Mouse (Mus musculus) heart, adult 2 months (tissue): Measurements from ENCODE around the gene Pdcd6ip. TPM values are rescaled to one million over a fixed set of nuclear protein-coding genes. Genes with fewer than 3 reads are reported as not detected.

Experiments
- DNase-seq, 2 experiments: peaks; one replicate each; pipeline ENCODE4 v3.0.0; 2021
- H3K27ac ChIP-seq: fragments of 200-600 bp; 2 replicates; pipeline ENCODE4 v1.8.1; 2022
- H3K27me3 ChIP-seq: fragments of 200-500 bp; 2 replicates; pipeline ENCODE4 v1.6.1; 2012; ENCODE audit warnings: mild to moderate bottlenecking, low read length, inconsistent platforms, mixed read lengths; ENCODE audit not compliant: control insufficient read depth, insufficient read depth
- H3K36me3 ChIP-seq: fragments of 200-500 bp; 2 replicates; pipeline ENCODE4 v1.6.1; 2012; ENCODE audit warnings: low read length, inconsistent platforms; ENCODE audit not compliant: control insufficient read depth, insufficient read depth
- H3K4me1 ChIP-seq: fragments of 200-500 bp; 2 replicates; pipeline ENCODE4 v1.6.1; 2011; ENCODE audit warnings: low read length; ENCODE audit not compliant: control insufficient read depth, insufficient read depth
- H3K4me3 ChIP-seq: fragments of 200-600 bp; 2 replicates; pipeline ENCODE4 v1.8.1; 2022
- H3K79me2 ChIP-seq: fragments of 200-500 bp; replicated peaks from 2 replicates; pipeline ENCODE4 v1.6.1; 2012; ENCODE audit warnings: mild to moderate bottlenecking, inconsistent platforms, low read length, moderate library complexity, mixed read lengths; ENCODE audit not compliant: control insufficient read depth, insufficient read depth
- H3K9ac ChIP-seq: fragments of 200-500 bp; 2 replicates; pipeline ENCODE4 v1.6.1; 2012; ENCODE audit warnings: low read depth, mild to moderate bottlenecking, control low read depth, inconsistent platforms, low read length, mixed read lengths
- CTCF ChIP-seq: fragments of 200-600 bp; IDR thresholded peaks from 2 replicates; pipeline ENCODE4 v1.8.1; 2022; ENCODE audit warnings: antibody characterized with exemption, mild to moderate bottlenecking, moderate library complexity
- EP300 ChIP-seq: fragments of 200-500 bp; IDR thresholded peaks from 2 replicates; pipeline ENCODE4 v1.6.1; 2011; ENCODE audit warnings: low read depth, low read length, control low read depth; ENCODE audit not compliant: insufficient read depth
- POLR2A ChIP-seq: fragments of 200-500 bp; IDR thresholded peaks from 2 replicates; pipeline ENCODE4 v1.6.1; 2011; ENCODE audit warnings: mild to moderate bottlenecking, low read depth, low read length, control low read depth; ENCODE audit not compliant: insufficient read depth
- WGBS: fragments of 180-500 bp; shearing (Covaris S2); methylation state at CpG from one replicate; pipeline ENCODE4 v1.1.7; 2018; 5-methylcytosine and 5-hydroxymethylcytosine counted together
- intact Hi-C: fragments of 180-260 bp; cut with DNase I; formaldehyde crosslinking; loops from one replicate; pipeline ENCODE4 v1.15.1; 2025
- long read RNA-seq: library from polyadenylated mRNA; stranded (forward); transcript quantifications from one replicate; pipeline ENCODE4 v2.0.0, GENCODE M21; 2021
- polyA plus RNA-seq: library from polyadenylated mRNA; depleted of rRNA; stranded (reverse); fragments of >200 nt; gene quantifications from 2 replicates; pipeline ENCODE4 v1.2.3, GENCODE M21; 2012; rRNA removed
- total RNA-seq, 2 experiments: library from RNA; stranded (reverse); gene quantifications; 2 replicates each; pipeline ENCODE4 v1.2.3; 2021

The Pdcd6ip gene
- total RNA-seq (10 to 100 TPM; 56.0 to 63.3 TPM), polyA plus RNA-seq (35.7 and 44.6 TPM in 2 replicates)
- long read RNA-seq, full-length matches to known transcripts = 48 of 62 reads
- long read RNA-seq, partial matches to known transcripts = 4 of 62 reads
- long read RNA-seq, other reads (novel, unspliced or antisense) = 10 of 62 reads

DNA sequence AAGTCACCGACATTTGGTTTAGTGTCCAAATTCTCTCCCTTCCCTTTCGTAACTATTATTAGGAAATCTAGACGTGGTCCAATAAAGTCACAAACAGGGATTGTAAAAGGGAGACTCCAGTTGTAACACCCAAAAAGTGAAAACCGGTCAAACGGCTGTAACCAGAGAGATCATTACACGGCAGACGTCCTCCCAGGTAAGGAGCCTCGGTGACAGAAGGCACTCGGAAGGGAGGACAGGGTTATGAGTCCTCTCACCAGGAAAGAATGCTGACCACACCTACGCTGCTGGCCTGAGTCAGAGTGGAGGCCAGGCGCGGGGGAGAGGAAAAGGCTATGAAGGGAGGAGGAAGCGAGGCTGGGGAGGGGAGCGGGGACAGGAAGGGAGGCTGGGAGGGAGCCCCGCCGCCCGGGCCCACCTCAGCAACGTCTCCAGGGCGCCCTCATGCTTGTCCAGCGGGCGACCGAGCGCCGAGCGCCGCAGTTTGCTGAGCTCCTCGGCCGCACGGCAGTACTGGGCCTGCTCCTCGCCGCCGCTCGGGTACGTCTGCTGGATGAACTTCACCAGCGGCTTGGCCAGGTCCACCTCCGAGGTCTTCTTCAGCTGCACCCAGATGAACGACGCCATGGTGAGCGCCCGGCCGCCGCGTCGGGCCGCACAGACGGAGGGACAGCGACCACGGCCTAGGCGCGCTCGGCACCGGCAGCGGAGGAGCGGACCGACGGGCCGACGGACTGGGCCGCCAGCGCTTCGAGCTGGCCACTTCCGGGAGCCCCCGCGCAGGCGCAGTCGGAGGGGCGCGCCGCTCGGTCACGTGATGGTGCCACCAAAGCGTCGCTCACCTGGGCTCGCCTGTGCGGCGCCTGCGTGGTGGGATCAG is at the start of gene Pdcd6ip:
Gene Pdcd6ip, minus strand, starts transcription at position 779 of the 880 bp plus-strand sequence.
- peak within 1 kb of the TSS; percentile 96 for H3K27ac ChIP-seq
- intact Hi-C loops = loop anchor here (2.0 kb wide), 1 partner anchor 33 kb away; the partner anchor contains the start of gene Clasp2

GRCm38 (mm10) chr9:113755888-113756719 is 48.0 kb upstream of the Pdcd6ip start:
- H3K27ac ChIP-seq = no peak overlapping the region
- no peaks in the 10 kb centered on the region; the same call in 1 of the 2 replicates for H3K4me1 ChIP-seq
- peaks cover 5% of the 10 kb centered on the region for H3K79me2 ChIP-seq
- intact Hi-C loops = no loop called here
- no peak overlapping the region for H3K9ac ChIP-seq
- H3K36me3 ChIP-seq = no peaks in the 10 kb centered on the region
- DNase-seq = no peak
- WGBS = 86% methylated on average over 15 of the region's 15 CpGs
- no peak overlapping the region for H3K4me3 ChIP-seq
- TF ChIP-seq POLR2A (no peak), CTCF (no peak), EP300 (no peak)
- H3K27me3 ChIP-seq = no peaks in the 10 kb centered on the region

More for the DNA sequence above, at the start of gene Pdcd6ip:
- peaks cover 15% of the 10 kb centered on the region for H3K4me1 ChIP-seq
- no peaks in the 10 kb centered on the region for H3K27me3 ChIP-seq
- H3K79me2 ChIP-seq = peaks cover 9% of the 10 kb centered on the region
- WGBS = under 1% methylated on average over 76 of the region's 77 CpGs
- H3K4me3 ChIP-seq = peak within 1 kb of the TSS; percentile 99
- H3K9ac ChIP-seq = peak within 1 kb of the TSS; percentile 99
- TF ChIP-seq CTCF = no peak
- TF ChIP-seq EP300 = 0 out of 2 replicates have a peak, but pooled peaks have one; percentile 45
- peak; percentile 78 for TF ChIP-seq POLR2A
- peaks cover 7% of the 10 kb centered on the region for H3K36me3 ChIP-seq
- DNase-seq = peak; percentile 95

DNA sequence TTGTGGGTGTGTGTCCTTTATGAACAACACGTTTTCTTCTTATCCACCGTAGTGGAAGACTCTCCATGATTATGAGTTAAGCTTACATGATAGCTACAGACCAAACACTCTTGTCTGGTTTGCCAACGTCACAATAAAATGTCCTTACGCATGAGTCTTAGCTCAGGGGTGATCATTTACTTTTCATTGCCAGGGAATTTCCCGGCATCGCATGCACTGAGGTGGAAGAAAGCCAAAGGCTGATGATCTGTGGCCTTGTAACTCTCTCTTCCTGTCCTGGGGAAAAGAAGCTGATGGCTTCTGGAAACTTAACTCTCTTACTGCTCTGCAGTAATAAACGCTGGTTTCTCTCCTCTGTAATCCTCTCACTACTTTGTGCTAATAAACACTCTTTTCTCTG is 41.3 kb upstream of the Pdcd6ip start:
- Histone ChIP-seq H3K4me1 (peaks cover 2% of the 10 kb centered on the region; the same call in 1 of the 2 replicates), H3K27me3 (no peaks in the 10 kb centered on the region), H3K36me3 (peaks cover 6% of the 10 kb centered on the region), H3K27ac (peak overlapping the region; percentile 18; the same call in 1 of the 2 replicates), H3K4me3 (no peak overlapping the region), H3K79me2 (peaks cover 6% of the 10 kb centered on the region), H3K9ac (no peak overlapping the region)
- peak in 1 of 2 experiments; percentile 38 for DNase-seq
- WGBS = 17% methylated on average over 7 of the region's 7 CpGs
- TF ChIP-seq EP300 (no peak), CTCF (no peak), POLR2A (no peak)
- intact Hi-C loops = no loop called here

- no peak overlapping the region for H3K4me3 ChIP-seq
- DNase-seq = no peak
- H3K9ac ChIP-seq = no peak overlapping the region
Measured at GRCm38 (mm10) chr9:113743291-113743690, 35.2 kb upstream of the Pdcd6ip start.

DNA sequence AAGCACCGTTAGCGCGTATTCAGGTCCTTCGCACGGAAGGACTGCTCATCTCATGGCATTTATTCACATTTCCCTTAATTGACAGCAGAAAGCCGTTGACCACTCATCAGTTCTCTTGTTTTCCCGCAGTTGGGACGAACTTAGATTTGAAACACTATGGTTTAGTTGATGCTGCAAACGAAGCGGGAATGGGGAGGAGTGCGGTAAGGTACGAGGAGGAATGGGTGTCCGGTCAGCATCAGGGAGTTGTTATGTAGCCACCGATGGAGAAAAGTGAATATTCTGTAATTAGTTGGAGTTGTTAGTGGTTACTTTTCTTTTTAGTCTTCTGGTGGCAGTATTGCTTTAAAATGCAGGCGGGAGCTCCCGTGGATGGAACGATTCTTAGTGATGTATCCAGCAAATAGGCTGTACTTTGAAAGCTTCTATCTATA is 34.3 kb upstream of the Pdcd6ip start:
- peak; percentile 33 to 41 for DNase-seq
- Histone ChIP-seq H3K79me2 (no peaks in the 10 kb centered on the region), H3K4me3 (peak overlapping the region; percentile 80), H3K9ac (peak overlapping the region; percentile 92), H3K36me3 (no peaks in the 10 kb centered on the region), H3K4me1 (peaks cover 7% of the 10 kb centered on the region), H3K27me3 (no peaks in the 10 kb centered on the region), H3K27ac (peak overlapping the region; percentile 97)
- WGBS = 1% methylated on average over 17 of the region's 17 CpGs
- intact Hi-C loops = loop anchor here (2.0 to 5.0 kb wide), 4 partner anchors 48 to 375 kb away; no protein-coding TSS in a partner anchor
- peak; percentile 70 for TF ChIP-seq CTCF
- no peak for TF ChIP-seq EP300

More at GRCm38 (mm10) chr9:113743291-113743690, 35.2 kb upstream of the Pdcd6ip start:
- 32% methylated on average over 3 of the region's 3 CpGs for WGBS
- peaks cover 5% of the 10 kb centered on the region for H3K4me1 ChIP-seq
- H3K36me3 ChIP-seq = no peaks in the 10 kb centered on the region
- TF ChIP-seq CTCF (no peak), POLR2A (no peak), EP300 (no peak)
- no peak overlapping the region for H3K27ac ChIP-seq
- no peaks in the 10 kb centered on the region for H3K27me3 ChIP-seq
- H3K79me2 ChIP-seq = peaks cover 3% of the 10 kb centered on the region; the same call in 1 of the 2 replicates
- intact Hi-C loops = loop anchor here (2.0 to 5.0 kb wide), 4 partner anchors 48 to 374 kb away; no protein-coding TSS in a partner anchor
